Mouse (Mus musculus): Measurements from ENCODE around the gene Taar7b. TPM values are rescaled to one million over a fixed set of nuclear protein-coding genes. Genes with fewer than 3 reads are reported as not detected.

Taar7b gene
- total RNA-seq, 2 experiments from 2014 or later: not detected

DNA sequence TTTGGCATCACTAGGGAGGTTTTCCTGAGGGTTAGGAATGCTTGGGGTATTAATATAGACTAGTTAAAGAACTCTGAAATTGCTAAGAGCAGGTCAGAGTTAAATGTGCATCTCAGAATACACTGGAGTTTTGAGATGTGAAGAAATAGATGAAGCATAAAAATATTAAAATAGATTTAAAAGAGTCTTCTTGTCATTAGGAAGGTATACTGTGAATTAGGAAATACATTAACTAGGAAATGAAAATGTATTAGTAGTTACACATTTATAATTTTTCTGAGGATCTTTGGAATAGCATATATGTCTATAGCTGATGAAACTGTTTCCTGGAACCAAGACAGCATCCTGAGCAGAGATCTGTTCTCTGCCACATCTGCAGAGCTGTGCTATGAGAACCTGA, 49.5 kb downstream of the Taar7b start, which contains the start of gene Taar7f:
Gene Taar7f, plus strand, starts transcription at position 301 of the 400 bp plus-strand sequence.
- no peak for ATAC-seq (replicated peaks; ENCODE audit: poor library complexity, severe bottlenecking)

Other genes with a start within 250 kb of the Taar7b start
- gene Rps12, start 212.7 kb upstream of the Taar7b start, total RNA-seq (2014; fragmentation: Nextera tagmentation): 9,329 and 9,382 TPM in 2 replicates
- gene Rps12, start 212.7 kb upstream of the Taar7b start, total RNA-seq (2017): 1,810 and 2,372 TPM in 2 replicates
- 2.8 TPM in 1 of 2 replicates, not detected in the other for gene Slc18b1, start 203.0 kb upstream of the Taar7b start, total RNA-seq (2014; fragmentation: Nextera tagmentation)
- not detected in 2 replicates for gene Slc18b1, start 203.0 kb upstream of the Taar7b start, total RNA-seq (2017)
- not detected in 2 replicates for gene Vnn3, start 148.5 kb upstream of the Taar7b start, total RNA-seq (2014; fragmentation: Nextera tagmentation)
- gene Vnn3, start 148.5 kb upstream of the Taar7b start, total RNA-seq (2017): 0.34 TPM in 1 of 2 replicates, not detected in the other
- gene Vnn1, start 105.3 kb upstream of the Taar7b start, total RNA-seq (2014; fragmentation: Nextera tagmentation): not detected in 2 replicates
- gene Vnn1, start 105.3 kb upstream of the Taar7b start, total RNA-seq (2017): not detected in 2 replicates
- gene Taar1, start 79.6 kb upstream of the Taar7b start, total RNA-seq (2014; fragmentation: Nextera tagmentation): not detected in 2 replicates
- not detected in 2 replicates for gene Taar1, start 79.6 kb upstream of the Taar7b start, total RNA-seq (2017)
- gene Taar2, start 61.4 kb upstream of the Taar7b start, total RNA-seq (2014; fragmentation: Nextera tagmentation): not detected in 2 replicates
- not detected in 2 replicates for gene Taar2, start 61.4 kb upstream of the Taar7b start, total RNA-seq (2017)
- not detected in 2 replicates for gene Taar3, start 50.4 kb upstream of the Taar7b start, total RNA-seq (2014; fragmentation: Nextera tagmentation)
- not detected in 2 replicates for gene Taar3, start 50.4 kb upstream of the Taar7b start, total RNA-seq (2017)
- not detected in 2 replicates for gene Taar4, start 39.4 kb upstream of the Taar7b start, total RNA-seq (2014; fragmentation: Nextera tagmentation)
- gene Taar4, start 39.4 kb upstream of the Taar7b start, total RNA-seq (2017): not detected in 2 replicates
- not detected in 2 replicates for gene Taar5, start 29.2 kb upstream of the Taar7b start, total RNA-seq (2014; fragmentation: Nextera tagmentation)
- gene Taar5, start 29.2 kb upstream of the Taar7b start, total RNA-seq (2017): not detected in 2 replicates
- gene Taar6, start 14.3 kb upstream of the Taar7b start, total RNA-seq (2014; fragmentation: Nextera tagmentation): not detected in 2 replicates
- not detected in 2 replicates for gene Taar6, start 14.3 kb upstream of the Taar7b start, total RNA-seq (2017)
- gene Taar7a, start 6.5 kb upstream of the Taar7b start, total RNA-seq (2014; fragmentation: Nextera tagmentation): not detected in 2 replicates
- not detected in 2 replicates for gene Taar7a, start 6.5 kb upstream of the Taar7b start, total RNA-seq (2017)
- not detected in 2 replicates for gene Taar7d, start 27.3 kb downstream of the Taar7b start, total RNA-seq (2014; fragmentation: Nextera tagmentation)
- gene Taar7d, start 27.3 kb downstream of the Taar7b start, total RNA-seq (2017): not detected in 2 replicates
- gene Taar7e, start 37.7 kb downstream of the Taar7b start, total RNA-seq (2014; fragmentation: Nextera tagmentation): not detected in 2 replicates
- gene Taar7e, start 37.7 kb downstream of the Taar7b start, total RNA-seq (2017): not detected in 2 replicates
- not detected in 2 replicates for gene Taar7f, start 49.6 kb downstream of the Taar7b start, total RNA-seq (2014; fragmentation: Nextera tagmentation)
- gene Taar7f, start 49.6 kb downstream of the Taar7b start, total RNA-seq (2017): not detected in 2 replicates
- gene Taar8a, start 76.6 kb downstream of the Taar7b start, total RNA-seq (2014; fragmentation: Nextera tagmentation): not detected in 2 replicates
- not detected in 2 replicates for gene Taar8a, start 76.6 kb downstream of the Taar7b start, total RNA-seq (2017)
- not detected in 2 replicates for gene Taar8b, start 92.4 kb downstream of the Taar7b start, total RNA-seq (2014; fragmentation: Nextera tagmentation)
- not detected in 2 replicates for gene Taar8b, start 92.4 kb downstream of the Taar7b start, total RNA-seq (2017)
- not detected in 2 replicates for gene Taar8c, start 102.0 kb downstream of the Taar7b start, total RNA-seq (2014; fragmentation: Nextera tagmentation)
- gene Taar8c, start 102.0 kb downstream of the Taar7b start, total RNA-seq (2017): not detected in 2 replicates
- gene Taar9, start 109.6 kb downstream of the Taar7b start, total RNA-seq (2014; fragmentation: Nextera tagmentation): not detected in 2 replicates
- gene Taar9, start 109.6 kb downstream of the Taar7b start, total RNA-seq (2017): not detected in 2 replicates
- gene Stx7, start 149.4 kb downstream of the Taar7b start, total RNA-seq (2014; fragmentation: Nextera tagmentation): 47.3 and 48.3 TPM in 2 replicates
- 60.2 and 67.6 TPM in 2 replicates for gene Stx7, start 149.4 kb downstream of the Taar7b start, total RNA-seq (2017)
- gene Moxd1, start 223.6 kb downstream of the Taar7b start, total RNA-seq (2014; fragmentation: Nextera tagmentation): not detected in 2 replicates
- not detected in 2 replicates for gene Moxd1, start 223.6 kb downstream of the Taar7b start, total RNA-seq (2017)

Data from granulocyte monocyte progenitor cell, adult 5-6 weeks (primary cell).